Mouse (Mus musculus) neutrophil, adult 83 days (primary cell): Measurements from ENCODE around the gene Kctd19. TPM values are rescaled to one million over a fixed set of nuclear protein-coding genes. Genes with fewer than 3 reads are reported as not detected.

Experiments
- total RNA-seq, 2 experiments: library from RNA; stranded (reverse); gene quantifications; one replicate each; pipeline ENCODE4 v1.2.4; 2023

Kctd19 gene
- total RNA-seq: under 1 TPM in 1 of 2 experiments, not detected in 1; 0.13 TPM

DNA sequence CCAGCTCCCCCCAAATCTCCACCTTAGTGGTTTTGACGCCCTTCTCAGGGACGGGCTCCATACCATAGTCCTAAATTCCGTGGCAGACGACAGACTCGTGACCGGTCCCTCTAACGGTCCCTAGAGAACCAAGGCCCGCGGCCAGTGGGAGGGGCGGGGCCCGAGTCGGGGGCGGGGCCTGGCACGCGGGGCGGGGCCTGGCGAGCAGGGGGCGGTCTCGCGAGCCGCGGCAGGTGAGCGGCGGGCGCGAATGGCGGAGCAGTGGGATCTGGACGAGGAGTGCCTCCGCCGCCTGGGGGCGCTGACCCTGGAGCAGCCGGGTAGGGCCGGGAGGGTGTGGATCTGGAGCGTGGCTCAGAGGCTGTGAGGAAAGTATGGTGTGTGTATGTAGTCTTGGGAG, at the start of gene Kctd19, which contains the start of gene Lrrc36:
Gene Kctd19 (minus strand): TSS at position 112 of the 400 bp plus-strand sequence.
Gene Lrrc36 (plus strand): TSS at position 181 of the 400 bp plus-strand sequence.

DNA sequence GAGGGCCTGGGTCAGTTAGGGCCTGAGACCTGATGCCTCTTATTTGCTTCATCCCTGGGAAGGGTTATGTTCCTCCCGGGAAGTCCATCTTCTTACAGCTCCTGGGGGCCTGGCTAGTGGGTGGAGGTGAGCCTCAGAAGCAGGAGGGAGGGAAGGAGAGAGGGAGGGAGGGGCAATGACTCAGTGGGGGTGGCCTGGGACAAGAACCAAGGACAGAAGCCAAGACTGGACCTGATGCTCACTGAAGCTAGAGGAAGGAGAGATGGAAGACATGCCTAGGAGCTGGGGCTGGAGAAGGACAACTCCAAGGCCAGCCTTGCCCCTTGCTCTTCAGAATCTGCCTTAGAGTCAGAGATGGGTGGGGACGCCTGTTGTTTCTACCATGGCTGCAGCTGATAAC, 40.3 kb downstream of the Kctd19 start, which contains the start of gene Plekhg4:
Gene Plekhg4 (plus strand): TSS at position 243 of the 400 bp plus-strand sequence.

DNA sequence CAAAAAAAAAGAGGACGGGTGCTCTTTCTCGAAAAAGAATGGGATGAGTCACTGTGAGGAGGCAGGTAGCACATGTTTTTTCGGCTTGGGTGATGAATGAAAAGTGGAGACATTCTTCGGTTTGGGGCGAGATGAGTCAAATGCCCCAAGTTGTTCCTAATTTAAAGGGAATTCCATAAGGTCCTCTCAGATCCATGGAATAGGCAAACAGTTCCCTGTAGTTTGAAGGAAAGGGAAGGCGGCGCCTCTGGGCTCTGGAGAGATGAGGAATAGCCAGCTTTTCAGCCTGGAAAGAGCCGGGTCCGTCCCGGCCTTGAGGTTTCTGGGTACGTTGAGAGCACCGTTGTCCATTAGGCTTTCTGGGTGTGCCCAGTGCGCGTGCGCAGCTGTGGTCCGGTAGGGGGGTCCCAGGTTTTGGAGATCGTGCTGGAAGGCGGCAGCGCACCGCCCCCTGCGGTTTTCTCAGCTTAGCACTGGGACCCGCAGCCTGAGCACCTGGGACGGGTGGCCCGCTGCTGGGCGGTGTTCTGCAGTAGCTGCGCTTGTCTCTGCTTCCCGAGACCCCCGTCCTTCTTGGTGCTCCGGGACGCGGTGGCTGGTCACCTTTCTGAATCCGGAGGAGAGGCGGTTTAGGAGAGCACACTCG, 64.7 kb downstream of the Kctd19 start, which contains the start of gene Slc9a5:
Gene Slc9a5 (plus strand): TSS at position 394 of the 646 bp plus-strand sequence.

DNA sequence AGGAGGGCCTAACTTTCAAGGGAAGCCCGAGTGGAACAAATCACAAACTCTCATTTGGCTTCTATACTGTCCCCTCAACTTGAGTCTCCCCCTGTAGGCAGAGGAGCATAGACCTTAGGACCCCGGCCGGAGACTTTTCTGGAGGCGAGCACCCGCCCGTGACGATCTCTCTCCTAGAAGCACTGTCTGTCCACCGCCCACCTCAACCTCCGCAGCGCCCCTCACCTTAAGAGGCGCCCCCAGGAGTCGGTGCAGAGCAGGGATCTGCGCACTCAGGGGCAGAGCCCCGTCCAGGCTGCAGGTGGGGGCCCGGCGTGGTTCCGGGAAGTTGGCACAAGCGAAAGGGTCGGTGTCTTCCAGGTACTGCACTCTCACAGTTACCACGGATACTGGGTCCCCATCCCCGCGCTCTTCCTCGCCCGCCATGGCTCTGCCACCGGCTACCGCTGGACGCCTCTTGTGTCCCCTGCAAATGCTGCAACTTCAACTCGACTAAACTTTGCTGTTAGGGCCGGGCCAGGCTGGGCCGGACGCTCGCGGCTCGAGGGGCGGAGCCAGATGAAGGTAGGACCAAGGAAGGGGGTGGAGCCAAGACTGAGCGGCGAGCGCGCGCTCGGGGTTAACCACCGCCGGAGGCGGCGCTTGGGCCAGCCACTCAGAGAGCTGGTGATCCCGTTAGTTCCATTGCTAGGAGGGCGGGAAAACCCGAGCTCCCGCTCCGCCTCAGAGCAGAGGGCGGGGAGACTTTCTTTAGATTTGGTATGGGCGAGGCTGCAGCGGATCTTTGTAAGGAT, 65.7 kb downstream of the Kctd19 start, which contains the start of gene Fhod1:
Gene Fhod1 (minus strand): TSS at position 526 of the 794 bp plus-strand sequence.

Other genes starting within 250 kb of the Kctd19 start
- 10 to 100 TPM; 75.7 to 84.6 TPM for gene Cbfb, start 242.8 kb downstream of the Kctd19 start, total RNA-seq
- 10 to 100 TPM; 28.4 to 40.9 TPM for gene D230025D16Rik, start 188.4 kb downstream of the Kctd19 start, total RNA-seq
- 1 to 10 TPM in 1 of 2 experiments, under 1 TPM in 1; 0.46 to 1.0 TPM for gene B3gnt9, start 158.3 kb downstream of the Kctd19 start, total RNA-seq
- 10 to 100 TPM; 14.7 to 15.1 TPM for gene Tradd, start 148.9 kb downstream of the Kctd19 start, total RNA-seq
- 1 to 10 TPM; 4.4 to 7.2 TPM for gene Fbxl8, start 148.9 kb downstream of the Kctd19 start, total RNA-seq
- gene Hsf4, start 143.7 kb downstream of the Kctd19 start, total RNA-seq: under 1 TPM in 1 of 2 experiments, not detected in 1; 0.75 TPM
- gene Nol3, start 137.4 kb downstream of the Kctd19 start, total RNA-seq: not detected
- 1 to 10 TPM; 1.4 to 1.8 TPM for gene 4931428F04Rik, start 123.6 kb downstream of the Kctd19 start, total RNA-seq
- 1 to 10 TPM; 1.0 to 1.5 TPM for gene Exoc3l, start 117.4 kb downstream of the Kctd19 start, total RNA-seq
- 10 to 100 TPM; 58.9 to 66.0 TPM for gene E2f4, start 115.8 kb downstream of the Kctd19 start, total RNA-seq
- gene Elmo3, start 107.9 kb downstream of the Kctd19 start, total RNA-seq: 1 to 10 TPM in 1 of 2 experiments, under 1 TPM in 1; 0.81 to 1.7 TPM
- 1 to 10 TPM; 5.8 to 6.6 TPM for gene Lrrc29, start 87.2 kb downstream of the Kctd19 start, total RNA-seq
- gene Tmem208, start 87.1 kb downstream of the Kctd19 start, total RNA-seq: 10 to 100 TPM; 25.0 to 27.3 TPM
- 10 to 100 TPM; 32.7 to 37.5 TPM for gene Fhod1, start 65.5 kb downstream of the Kctd19 start, total RNA-seq
- 1 to 10 TPM in 1 of 2 experiments, under 1 TPM in 1; 0.82 to 1.2 TPM for gene Slc9a5, start 64.7 kb downstream of the Kctd19 start, total RNA-seq
- gene Plekhg4, start 40.2 kb downstream of the Kctd19 start, total RNA-seq: under 1 TPM in 1 of 2 experiments, not detected in 1; 0.22 TPM
- under 1 TPM in 1 of 2 experiments, not detected in 1; 0.24 TPM for gene Lrrc36, start 69 bp upstream of the Kctd19 start, total RNA-seq
- gene Tppp3, start 58.0 kb upstream of the Kctd19 start, total RNA-seq: 1 to 10 TPM; 6.6 to 8.5 TPM
- gene Zdhhc1, start 83.4 kb upstream of the Kctd19 start, total RNA-seq: 1 to 10 TPM; 1.1 to 2.7 TPM
- not detected for gene Hsd11b2, start 105.3 kb upstream of the Kctd19 start, total RNA-seq
- gene Atp6v0d1, start 152.5 kb upstream of the Kctd19 start, total RNA-seq: 100 to 1,000 TPM; 144 to 160 TPM
- 10 to 100 TPM; 16.3 to 18.2 TPM for gene Ripor1, start 191.8 kb upstream of the Kctd19 start, total RNA-seq
- gene Ctcf, start 223.1 kb upstream of the Kctd19 start, total RNA-seq: 100 to 1,000 TPM in 1 of 2 experiments, 10 to 100 TPM in 1; 89.8 to 102 TPM
- under 1 TPM in 1 of 2 experiments, not detected in 1; 0.66 TPM for gene Agrp, start 223.9 kb upstream of the Kctd19 start, total RNA-seq